Mouse (Mus musculus) erythroblast, embryonic 14.5 days (primary cell): ENCODE measurements around the gene Tpra1.

Experiments used
- GATA1 ChIP-seq: IDR thresholded peaks from 2 replicates; pipeline ENCODE4 v1.6.1; 2012; ENCODE audit warnings: low read length, inconsistent platforms, mixed read lengths
- TAL1 ChIP-seq: IDR thresholded peaks from 3 replicates; pipeline ENCODE4 v1.6.1; 2012; ENCODE audit warnings: low read length, inconsistent platforms, mixed read lengths

- no peak for TF ChIP-seq GATA1
- TF ChIP-seq TAL1, result no peak
Measured at GRCm38 (mm10) chr6:88930049-88930448, 28.0 kb downstream of the Tpra1 start.
